Mouse (Mus musculus): ENCODE results near the gene Calu.
"Not testable (repeated sequence)": the region's sequence is repeated elsewhere in the genome, so short reads cannot be mapped to it uniquely, and the experiment has no call there.

Calu gene

DNA sequence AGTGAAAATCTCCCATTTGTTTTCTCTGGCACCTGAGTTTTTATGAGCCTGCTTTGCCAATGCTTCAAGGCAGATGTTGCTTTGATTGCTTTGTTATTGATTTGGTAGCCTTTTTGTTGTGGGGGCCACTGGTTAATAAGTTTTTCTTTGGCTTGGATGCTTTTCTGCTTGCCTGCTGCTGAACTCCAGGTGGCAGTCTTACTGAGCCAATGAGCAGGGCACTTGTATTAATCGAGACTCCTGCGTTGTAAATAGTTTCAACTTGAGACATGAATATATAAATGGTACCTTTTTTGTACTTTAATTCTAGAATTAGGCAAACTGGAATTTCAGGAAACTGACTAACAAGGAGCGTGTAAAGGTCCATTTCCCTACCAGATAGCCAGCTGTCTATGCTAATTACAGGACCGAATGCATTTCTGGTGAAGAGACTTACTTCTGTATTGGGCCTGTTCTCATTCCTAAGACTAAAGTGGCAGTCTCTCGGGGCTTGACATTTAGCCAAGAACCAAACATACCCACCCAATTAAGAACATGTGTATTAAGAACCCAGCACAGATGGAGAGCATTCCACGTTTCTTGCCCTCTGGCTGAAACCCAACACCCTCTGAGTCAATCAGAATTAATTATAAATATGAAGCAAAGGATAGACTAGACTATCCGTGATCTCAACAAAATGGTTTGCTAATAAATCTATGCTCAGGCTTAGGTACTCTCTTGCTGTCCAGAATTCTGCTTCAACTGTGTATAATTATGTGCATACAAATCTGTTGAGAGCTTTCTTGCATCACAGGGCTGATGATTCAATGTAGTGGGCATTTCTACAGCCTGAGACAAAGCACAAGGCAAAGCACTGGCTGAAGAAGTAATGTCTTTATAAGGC lies 14.6 kb downstream of the Calu start:
- DNase-seq (ENCODE audit: low spot score), result no peak

- DNase-seq (ENCODE audit: low spot score), result no peak
Observed at GRCm38 (mm10) chr6:29363129-29363515, 15.3 kb downstream of the Calu start.

- no peak for DNase-seq (ENCODE audit: low spot score)
Observed at GRCm38 (mm10) chr6:29365277-29365676, 17.4 kb downstream of the Calu start.

- DNase-seq (ENCODE audit: low spot score), result no peak
Observed at GRCm38 (mm10) chr6:29377386-29377785, 29.5 kb downstream of the Calu start.

DNA sequence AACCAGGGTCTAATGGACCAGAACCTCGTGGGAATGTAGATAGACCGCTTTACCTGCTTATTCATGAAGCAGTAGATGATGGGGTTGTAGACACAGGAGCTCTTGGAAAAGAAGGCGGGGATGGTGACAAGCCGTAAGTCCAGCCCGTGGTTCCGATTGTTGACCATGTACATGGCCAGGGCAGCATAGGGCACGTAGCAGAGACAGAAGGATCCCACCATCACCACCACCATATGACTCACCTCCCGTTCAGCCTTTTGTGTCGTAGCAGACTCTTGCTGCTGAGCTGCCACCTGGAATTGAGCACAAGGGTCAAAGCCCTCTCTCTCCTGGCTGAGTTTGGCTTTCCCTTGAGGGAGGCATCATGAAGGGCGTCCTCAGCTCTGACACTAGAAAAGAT lies 30.8 kb downstream of the Calu start:
- DNase-seq (ENCODE audit: low spot score), result no peak

GRCm38 (mm10) chr6:29379954-29380353 lies 32.1 kb downstream of the Calu start:
- DNase-seq (ENCODE audit: low spot score), result no peak

GRCm38 (mm10) chr6:29382442-29382841 lies 34.6 kb downstream of the Calu start:
- no peak for DNase-seq (ENCODE audit: low spot score)

GRCm38 (mm10) chr6:29388052-29388518 lies 40.2 kb downstream of the Calu start, which contains the start of gene Opn1sw:
Gene Opn1sw, minus strand, starts transcription at chr6:29388468.
- no peak for DNase-seq (ENCODE audit: low spot score)

- DNase-seq (ENCODE audit: low spot score), result peak; percentile 48
Observed at GRCm38 (mm10) chr6:29388606-29389080, 40.8 kb downstream of the Calu start.

- no peak for DNase-seq (ENCODE audit: low spot score)
Observed at GRCm38 (mm10) chr6:29389425-29389824, 41.6 kb downstream of the Calu start.

DNA sequence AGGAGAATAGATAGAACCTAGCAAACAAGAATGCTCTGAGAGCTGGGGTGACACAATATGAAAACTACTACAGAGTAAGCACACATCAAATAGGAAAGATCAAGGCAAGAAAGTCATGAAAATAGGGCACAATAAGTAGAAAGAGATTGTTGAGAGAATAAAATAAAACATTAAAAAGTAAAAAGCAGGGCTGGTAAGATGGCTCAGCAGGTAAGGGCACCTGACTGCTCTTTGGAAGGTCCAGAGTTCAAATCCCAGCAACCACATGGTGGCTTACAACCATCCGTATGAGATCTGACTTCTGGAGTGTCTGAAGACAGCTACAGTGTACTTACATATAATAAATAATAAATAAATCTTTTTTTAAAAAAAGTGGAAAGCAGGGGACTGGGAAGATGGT lies 42.6 kb downstream of the Calu start:
- not testable (repeated sequence) for DNase-seq (ENCODE audit: low spot score)

- not testable (repeated sequence) for DNase-seq (ENCODE audit: low spot score)
Observed at GRCm38 (mm10) chr6:29391241-29391640, 43.4 kb downstream of the Calu start.

DNA sequence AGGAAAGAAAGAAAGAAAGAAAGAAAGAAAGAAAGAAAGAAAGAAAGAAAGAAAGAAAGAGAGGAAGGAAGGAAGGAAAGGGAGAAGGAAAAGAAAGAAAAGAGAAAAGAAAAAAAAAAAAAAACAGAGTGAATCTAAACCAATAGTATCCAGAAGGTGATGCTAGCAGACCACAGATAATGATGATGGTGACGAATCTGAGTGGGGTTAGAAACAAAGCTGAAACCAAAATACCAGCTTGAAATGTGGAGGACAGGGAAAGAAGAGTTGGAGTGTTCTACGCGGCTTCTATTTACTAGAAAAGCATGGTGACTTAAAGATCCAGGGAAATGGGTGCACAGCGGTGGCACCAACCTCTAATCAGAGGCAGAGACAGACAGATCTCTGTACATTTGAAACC lies 43.9 kb downstream of the Calu start:
- no peak for DNase-seq (ENCODE audit: low spot score)

- DNase-seq (ENCODE audit: low spot score), result no peak
Observed at GRCm38 (mm10) chr6:29394286-29394685, 46.4 kb downstream of the Calu start.

DNA sequence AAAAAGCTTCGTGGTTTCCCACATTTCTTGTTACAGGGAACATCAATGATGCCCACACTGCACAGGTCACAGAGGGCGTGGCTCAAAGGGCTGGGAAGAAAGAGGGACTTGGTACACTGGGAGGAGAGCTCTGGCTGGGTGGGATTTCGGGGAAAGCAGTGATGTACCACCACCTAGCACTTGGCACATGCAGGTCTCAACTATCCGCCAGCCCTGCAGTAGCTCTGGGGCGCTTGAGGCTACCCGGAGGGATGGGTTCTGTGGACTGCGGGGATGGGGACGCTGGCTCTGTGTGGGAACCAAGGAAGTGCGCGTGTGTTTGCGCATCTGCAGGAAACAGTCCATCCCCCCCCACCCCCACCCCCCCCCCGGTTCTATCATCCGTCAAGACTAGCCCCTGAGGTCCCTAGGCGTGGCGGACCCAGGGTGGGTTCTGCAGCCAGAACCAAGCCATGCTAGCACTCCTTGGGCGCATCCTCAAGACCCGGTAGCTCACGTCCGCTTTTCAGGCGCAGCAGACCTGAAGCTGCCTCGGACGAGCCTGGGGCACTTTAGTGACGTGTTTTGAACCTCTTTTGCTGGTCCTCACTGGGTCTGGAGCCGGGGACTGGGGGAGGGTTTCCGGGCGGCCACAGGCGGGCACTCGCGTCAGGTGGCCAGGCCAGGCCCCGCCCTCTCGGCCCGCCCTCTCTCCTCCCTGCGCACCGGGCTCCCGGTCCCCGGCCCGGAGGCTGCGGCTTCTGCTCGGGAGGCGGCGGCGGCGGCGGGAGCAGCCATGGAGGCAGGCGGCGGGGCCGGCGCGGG lies 48.2 kb downstream of the Calu start, which contains the start of gene Ccdc136:
Ccdc136 (plus strand) TSS at position 400 of the 804 bp plus-strand sequence.
- DNase-seq (ENCODE audit: low spot score), result peak; percentile 75

DNA sequence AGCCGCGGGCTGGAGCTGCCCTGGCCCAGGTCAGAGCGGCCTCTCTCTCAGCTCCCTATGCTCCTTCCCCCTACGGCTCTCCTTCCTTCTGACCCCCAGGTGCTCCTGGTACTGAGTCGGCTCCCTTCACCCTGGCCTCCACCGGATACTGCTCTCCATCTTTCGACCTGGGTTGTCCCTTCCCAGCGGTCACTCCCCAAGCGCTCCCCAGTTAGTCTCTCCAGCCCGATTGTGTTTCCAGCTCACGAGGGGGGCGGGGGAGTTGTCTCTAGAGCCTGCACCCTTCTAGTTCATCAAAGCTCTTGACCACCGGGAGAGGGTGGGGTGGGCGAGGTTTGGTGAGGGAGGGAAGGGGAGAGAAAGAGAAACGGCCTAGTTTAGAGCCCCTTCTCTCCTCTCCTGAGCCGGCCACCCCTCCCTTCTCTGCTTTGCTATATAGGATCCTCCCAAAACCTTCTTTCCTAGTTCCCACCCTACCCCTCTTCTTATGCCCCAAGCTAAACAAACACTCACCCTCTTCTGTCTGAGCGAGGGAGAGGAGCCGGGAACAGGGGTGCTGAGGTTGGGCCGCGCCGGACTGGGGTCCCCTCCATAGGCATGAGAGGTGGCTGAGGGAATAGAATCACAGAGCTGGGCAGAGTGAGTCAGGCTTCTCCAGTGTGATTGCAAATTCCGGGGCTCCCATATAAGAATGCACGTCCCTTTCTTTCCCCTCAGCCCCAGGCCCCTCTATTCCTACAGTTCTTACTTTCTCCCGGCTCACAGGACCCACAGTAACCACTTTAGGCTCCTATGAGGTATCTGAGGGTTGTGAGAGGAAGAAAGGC lies 49.1 kb downstream of the Calu start:
- no peak for DNase-seq (ENCODE audit: low spot score)

DNA sequence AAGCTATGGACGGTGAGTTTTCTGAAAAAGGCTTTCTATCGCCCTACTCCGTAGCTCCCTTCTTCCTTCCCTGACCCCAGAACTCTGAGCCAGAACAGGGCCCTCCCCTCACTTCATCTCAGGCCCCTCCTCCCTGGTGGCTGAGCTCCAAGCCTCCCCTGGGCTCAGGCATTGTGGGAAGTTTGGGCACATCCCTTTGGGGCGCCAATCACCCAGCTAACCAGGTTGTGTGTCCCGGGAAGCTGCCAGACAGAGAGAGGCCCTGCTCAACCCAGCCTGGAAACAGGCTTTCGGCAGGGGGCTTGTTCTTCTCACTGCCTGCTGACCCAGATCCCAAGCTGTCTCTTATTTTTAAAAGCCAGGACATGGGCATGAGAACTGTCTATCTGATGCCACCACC lies 49.7 kb downstream of the Calu start:
- no peak for DNase-seq (ENCODE audit: low spot score)

DNA sequence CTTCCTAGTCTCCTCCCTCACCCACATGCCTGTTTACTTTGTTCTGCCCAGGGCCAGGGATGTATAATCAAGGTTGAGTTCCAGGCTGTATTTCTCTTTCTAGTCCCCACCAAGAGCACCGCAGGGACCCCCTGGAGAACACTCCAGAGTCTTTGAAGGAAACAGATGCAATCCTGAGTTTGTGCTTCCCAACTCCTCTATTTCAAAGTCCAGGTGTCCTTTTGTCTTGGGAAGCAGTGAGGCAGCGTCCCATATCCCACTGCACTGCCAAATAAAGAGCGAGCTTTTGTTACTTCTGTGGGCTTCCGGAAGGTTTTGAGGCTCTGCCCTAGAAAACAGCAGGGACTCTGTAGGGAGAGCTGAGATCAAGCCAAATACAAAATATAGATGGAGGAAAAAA lies 52.0 kb downstream of the Calu start:
- DNase-seq (ENCODE audit: low spot score), result no peak

GRCm38 (mm10) chr6:29402693-29403342 lies 54.9 kb downstream of the Calu start:
- no peak for DNase-seq (ENCODE audit: low spot score)

- DNase-seq (ENCODE audit: low spot score), result no peak
Observed at GRCm38 (mm10) chr6:29406412-29406811, 58.5 kb downstream of the Calu start.

DNA sequence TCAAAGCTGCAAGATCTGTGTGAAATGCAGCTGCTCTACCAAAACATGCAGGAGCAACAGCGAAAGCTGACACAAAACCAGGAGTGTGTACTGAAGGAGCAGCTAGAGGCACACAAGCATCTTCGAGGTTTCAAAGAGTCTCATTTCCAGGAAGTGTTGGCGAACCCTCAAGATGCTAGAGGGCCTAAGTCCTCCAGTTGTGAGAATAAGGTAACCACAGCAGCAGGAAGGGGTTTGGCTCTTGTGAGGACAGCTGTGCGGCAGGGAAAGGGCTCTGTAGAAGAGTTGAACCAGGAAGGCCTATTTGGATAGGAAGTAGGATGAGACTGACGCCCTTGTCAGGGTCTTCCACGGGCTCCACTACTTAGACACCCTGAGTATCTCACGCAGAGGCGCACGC lies 67.6 kb downstream of the Calu start:
- no peak for DNase-seq (ENCODE audit: low spot score)

Measured in left cerebral cortex, adult 11 months (tissue).